Mouse (Mus musculus) kidney, adult 2 months (tissue): Measurements from ENCODE around the gene Odf3b. TPM values are rescaled to one million over a fixed set of nuclear protein-coding genes. Genes with fewer than 3 reads are reported as not detected.

Experiments
- DNase-seq: peaks from one replicate; pipeline ENCODE4 v3.0.0; 2021
- H3K27ac ChIP-seq: fragments of 200-500 bp; 2 replicates; pipeline ENCODE4 v1.5.1; 2012; ENCODE audit warnings: low read depth, low read length, control low read depth, inconsistent platforms; ENCODE audit not compliant: insufficient read depth
- H3K27me3 ChIP-seq: fragments of 200-500 bp; replicated peaks from 2 replicates; pipeline ENCODE4 v1.6.1; 2012; ENCODE audit warnings: mild to moderate bottlenecking, moderate library complexity, low read length, inconsistent platforms; ENCODE audit not compliant: control insufficient read depth, insufficient read depth
- H3K36me3 ChIP-seq: fragments of 200-500 bp; 2 replicates; pipeline ENCODE4 v1.6.1; 2012; ENCODE audit warnings: mild to moderate bottlenecking, moderate library complexity, low read length, inconsistent platforms; ENCODE audit not compliant: control insufficient read depth, insufficient read depth
- H3K4me1 ChIP-seq: fragments of 200-500 bp; 2 replicates; pipeline ENCODE4 v1.6.1; 2011; ENCODE audit warnings: low read length; ENCODE audit not compliant: control insufficient read depth, insufficient read depth
- H3K4me3 ChIP-seq: fragments of 200-500 bp; 2 replicates; pipeline ENCODE4 v1.5.1; 2011; ENCODE audit warnings: mild to moderate bottlenecking, low read depth, low read length, control low read depth; ENCODE audit not compliant: insufficient read depth
- CTCF ChIP-seq: fragments of 200-500 bp; conservative IDR thresholded peaks from 2 replicates; pipeline ENCODE4 v1.5.1; 2011; ENCODE audit warnings: low read depth, mild to moderate bottlenecking, control low read depth, low read length, moderate library complexity, mixed read lengths; ENCODE audit not compliant: insufficient read depth, insufficient read length
- POLR2A ChIP-seq: fragments of 200-500 bp; IDR thresholded peaks from one replicate; pipeline ENCODE4 v1.6.1; 2011; ENCODE audit warnings: low read depth, low read length, control low read depth
- WGBS: fragments of 180-500 bp; shearing (Covaris S2); methylation state at CpG from one replicate; pipeline ENCODE4 v1.1.7; 2018; 5-methylcytosine and 5-hydroxymethylcytosine counted together
- polyA plus RNA-seq: library from polyadenylated mRNA; depleted of rRNA; stranded (reverse); fragments of >200 nt; gene quantifications from 2 replicates; pipeline ENCODE4 v1.2.3, GENCODE M21; 2012

Odf3b gene
- polyA plus RNA-seq, 1 experiment = 1.6 TPM

DNA sequence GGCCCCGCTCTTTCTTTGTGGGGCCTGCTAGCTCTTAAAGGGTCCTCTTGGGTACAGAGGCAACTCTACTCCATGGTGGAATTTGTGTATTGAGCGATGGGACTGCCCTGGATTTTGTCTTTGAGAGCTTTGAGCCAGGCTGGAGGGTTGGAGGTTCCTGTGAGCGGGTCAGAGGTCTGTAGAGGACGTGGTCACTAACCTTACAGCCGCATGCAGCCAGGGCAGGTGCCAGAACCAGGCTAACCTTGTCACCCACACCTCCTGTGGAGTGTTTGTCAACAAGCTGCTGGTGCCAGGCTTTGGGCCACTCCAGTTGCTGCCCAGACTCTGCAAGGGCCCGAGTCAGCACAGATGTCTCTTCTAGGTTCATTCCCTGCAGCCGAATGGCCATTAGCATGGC lies 3.0 kb downstream of the Odf3b start:
- Histone ChIP-seq H3K36me3 (no peaks in the 10 kb centered on the region; the same call in 1 of the 2 replicates), H3K4me3 (no peak overlapping the region), H3K4me1 (peaks cover 7% of the 10 kb centered on the region; the same call in 1 of the 2 replicates), H3K27me3 (no peaks in the 10 kb centered on the region), H3K27ac (no peak overlapping the region)
- TF ChIP-seq POLR2A (no peak), CTCF (no peak)
- DNase-seq = peak; percentile 12
- WGBS = 81% methylated on average over 7 of the region's 7 CpGs

DNA sequence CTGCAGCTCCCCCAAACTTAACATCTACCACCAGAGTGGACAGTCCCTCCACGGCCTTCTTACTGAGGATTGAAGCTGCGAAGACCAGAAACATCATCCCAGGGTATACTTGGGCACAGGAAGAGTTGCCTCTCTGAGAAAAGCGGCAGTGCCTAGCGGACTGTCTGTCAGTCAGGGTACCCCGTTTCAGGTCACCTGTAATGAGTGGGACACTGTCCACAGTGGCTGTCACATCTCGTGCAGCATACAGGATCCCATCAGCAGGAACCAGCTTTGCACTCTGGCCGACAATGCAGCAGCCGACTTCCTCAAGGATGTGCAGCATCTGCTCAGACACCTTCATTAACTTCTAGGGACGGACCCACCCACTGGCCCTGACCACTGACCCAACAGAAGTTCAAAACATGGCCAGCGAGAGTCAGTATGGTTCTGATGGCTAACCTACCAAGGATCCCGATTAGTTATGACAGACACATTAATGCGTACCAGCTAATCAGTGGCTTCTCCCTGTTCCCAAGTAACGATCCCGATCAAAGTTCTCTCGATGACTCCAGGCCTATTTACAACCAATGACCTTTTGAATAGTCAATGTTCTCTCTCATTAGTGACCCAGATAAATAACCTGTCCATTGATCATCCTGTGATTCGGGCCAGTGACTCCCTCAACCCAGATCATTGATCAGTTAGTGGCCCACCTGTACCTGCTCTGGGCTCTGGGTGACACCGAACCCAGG lies 4.1 kb downstream of the Odf3b start:
- 91% methylated on average over 17 of the region's 17 CpGs for WGBS
- Histone ChIP-seq H3K36me3 (no peaks in the 10 kb centered on the region; the same call in 1 of the 2 replicates), H3K4me3 (no peak overlapping the region), H3K4me1 (peaks cover 7% of the 10 kb centered on the region; the same call in 1 of the 2 replicates), H3K27ac (no peak overlapping the region), H3K27me3 (no peaks in the 10 kb centered on the region)
- no peak for TF ChIP-seq POLR2A
- TF ChIP-seq CTCF = no peak
- no peak for DNase-seq

DNA sequence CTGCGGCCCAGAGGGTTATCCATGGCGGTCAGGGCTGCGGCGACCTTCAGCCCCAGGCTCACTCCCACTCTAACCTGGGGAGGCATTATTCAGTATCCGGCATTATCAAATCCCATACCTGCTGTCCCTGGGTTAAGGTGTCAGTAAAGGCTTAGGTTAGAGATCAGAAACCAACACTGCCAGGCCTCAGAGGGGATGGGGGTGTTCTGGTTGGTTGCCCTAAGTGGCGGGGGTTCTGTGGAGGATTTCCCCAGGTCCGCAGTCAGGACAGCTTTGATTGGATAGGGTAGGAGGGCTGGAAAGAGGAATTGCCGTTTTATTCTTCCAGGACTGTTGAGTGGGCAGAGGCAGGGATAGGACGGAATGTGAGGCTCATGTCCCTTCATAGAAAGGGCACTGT lies 4.7 kb downstream of the Odf3b start:
- Histone ChIP-seq H3K27me3 (no peaks in the 10 kb centered on the region), H3K36me3 (no peaks in the 10 kb centered on the region; the same call in 1 of the 2 replicates), H3K4me3 (peak overlapping the region; percentile 76), H3K27ac (no peak overlapping the region), H3K4me1 (peaks cover 7% of the 10 kb centered on the region; the same call in 1 of the 2 replicates)
- TF ChIP-seq CTCF (no peak), POLR2A (no peak)
- DNase-seq = no peak
- 38% methylated on average over 9 of the region's 9 CpGs for WGBS

DNA sequence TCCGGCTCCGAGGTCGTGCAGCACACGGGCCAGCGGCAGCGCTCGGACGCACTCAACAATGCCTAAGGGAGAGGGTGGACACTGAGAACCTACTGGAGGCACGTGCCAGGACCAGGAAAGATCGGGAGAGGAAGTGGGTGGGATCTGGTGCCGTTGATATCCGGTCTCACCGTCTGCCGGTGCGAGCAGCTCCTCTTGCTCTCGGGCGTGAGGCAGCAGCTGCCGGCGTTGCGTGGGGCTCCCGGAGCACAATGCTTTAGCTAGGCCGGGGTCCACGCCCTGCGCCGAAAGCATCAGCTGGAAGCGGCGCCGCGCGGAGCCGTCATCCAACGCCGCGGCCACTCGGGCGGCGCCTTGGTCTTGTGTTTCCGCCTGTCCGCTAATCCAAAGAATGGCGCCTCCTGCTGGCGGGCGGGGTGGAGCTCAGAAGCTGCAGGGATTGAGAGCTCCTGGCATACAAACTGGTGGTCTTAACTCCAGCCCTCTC lies 5.3 kb downstream of the Odf3b start, which contains the start of gene Sco2:
Gene Sco2 (minus strand): TSS at position 85 of the 487 bp plus-strand sequence.
- Histone ChIP-seq H3K4me1 (peaks cover 7% of the 10 kb centered on the region; the same call in 1 of the 2 replicates), H3K27ac (peak within 1 kb of the TSS; percentile 87), H3K4me3 (peak within 1 kb of the TSS; percentile 76), H3K36me3 (no peaks in the 10 kb centered on the region; the same call in 1 of the 2 replicates), H3K27me3 (no peaks in the 10 kb centered on the region)
- peak; percentile 70 for TF ChIP-seq CTCF
- TF ChIP-seq POLR2A = peak; percentile 56
- DNase-seq = peak; percentile 94
- under 1% methylated on average over 42 of the region's 42 CpGs for WGBS

- DNase-seq = peak; percentile 91
- no peaks in the 10 kb centered on the region; the same call in 1 of the 2 replicates for H3K36me3 ChIP-seq
- TF ChIP-seq POLR2A (no peak), CTCF (peak; percentile 72)
- peak overlapping the region; percentile 76 for H3K4me3 ChIP-seq
- peak overlapping the region; percentile 87 for H3K27ac ChIP-seq
- WGBS = 2% methylated on average over 35 of the region's 35 CpGs
- H3K4me1 ChIP-seq = peaks cover 7% of the 10 kb centered on the region; the same call in 1 of the 2 replicates
- no peaks in the 10 kb centered on the region for H3K27me3 ChIP-seq
Measured at GRCm38 (mm10) chr15:89373027-89373761, 5.9 kb downstream of the Odf3b start.

- Histone ChIP-seq H3K27ac (no peak overlapping the region), H3K36me3 (no peaks in the 10 kb centered on the region; the same call in 1 of the 2 replicates), H3K4me3 (0 out of 2 replicates have a peak overlapping the region, but pooled peaks have one; percentile 76), H3K4me1 (peaks cover 7% of the 10 kb centered on the region; the same call in 1 of the 2 replicates), H3K27me3 (no peaks in the 10 kb centered on the region)
- 76% methylated on average over 7 of the region's 7 CpGs for WGBS
- DNase-seq = no peak
- TF ChIP-seq POLR2A (no peak), CTCF (no peak)
Measured at GRCm38 (mm10) chr15:89372536-89372935, 6.5 kb downstream of the Odf3b start.
